Mouse (Mus musculus): Measurements from ENCODE around the gene 1700016H13Rik. TPM values are rescaled to one million over a fixed set of nuclear protein-coding genes. Genes with fewer than 3 reads are reported as not detected.

Gene 1700016H13Rik
- polyA plus RNA-seq, 1 experiment from 2014 or later = not detected

GRCm38 (mm10) chr5:103624831-103625230 is 31.0 kb downstream of the 1700016H13Rik start:
- no peaks in the 10 kb centered on the region for H3K9me3 ChIP-seq (replicated peaks)
- no peaks in the 10 kb centered on the region for H3K27me3 ChIP-seq (replicated peaks)
- H3K9ac ChIP-seq = no peak overlapping the region
- H3K4me1 ChIP-seq = no peaks in the 10 kb centered on the region
- no peaks in the 10 kb centered on the region for H3K36me3 ChIP-seq
- 65% methylated on average over 5 of the region's 5 CpGs for WGBS (ENCODE audit: insufficient replicate concordance)
- no peak overlapping the region for H3K4me3 ChIP-seq
- no peak overlapping the region for H3K27ac ChIP-seq
- H3K4me2 ChIP-seq = no peak overlapping the region
- no peak for ATAC-seq

GRCm38 (mm10) chr5:103622321-103622720 is 33.5 kb downstream of the 1700016H13Rik start:
- no peak for ATAC-seq
- Histone ChIP-seq H3K36me3 (no peaks in the 10 kb centered on the region), H3K9ac (no peak overlapping the region), H3K4me1 (no peaks in the 10 kb centered on the region), H3K27me3 (replicated peaks) (no peaks in the 10 kb centered on the region), H3K4me3 (no peak overlapping the region), H3K9me3 (replicated peaks) (no peaks in the 10 kb centered on the region), H3K4me2 (no peak overlapping the region), H3K27ac (no peak overlapping the region)
- WGBS (ENCODE audit: insufficient replicate concordance) = 68% methylated on average over 5 of the region's 5 CpGs

DNA sequence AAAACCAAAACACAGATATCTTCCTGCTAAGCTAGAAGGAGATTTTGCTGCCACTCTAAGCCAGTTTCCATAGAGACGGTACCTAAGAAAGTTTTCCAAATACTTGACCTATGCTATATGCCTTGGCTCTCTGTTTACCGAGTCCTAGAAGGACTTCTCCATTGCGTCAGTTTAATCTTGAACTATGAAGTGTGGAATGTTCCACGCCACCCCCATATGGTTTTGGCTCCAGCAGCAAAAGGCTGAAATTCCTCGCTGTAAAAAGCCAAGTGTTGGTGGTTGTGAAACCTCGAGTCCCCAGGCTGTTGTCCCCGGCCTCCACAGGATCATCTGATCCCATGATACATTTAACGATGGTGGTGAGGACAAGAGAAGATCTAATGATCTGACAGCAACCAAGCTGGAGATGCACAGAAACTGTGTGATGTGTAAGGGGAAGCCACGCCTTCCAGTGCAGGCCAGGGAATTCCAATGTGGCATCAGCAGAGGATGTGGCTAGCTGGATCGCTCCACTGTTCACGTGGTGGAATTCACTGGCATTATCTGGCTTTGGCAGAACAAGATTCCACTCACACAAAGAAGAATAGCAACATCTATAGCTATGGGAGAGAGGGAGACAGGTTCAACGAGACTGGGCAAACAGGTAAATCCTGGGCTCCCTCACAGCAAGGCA is 35.4 kb downstream of the 1700016H13Rik start:
- 54% methylated on average over 12 of the region's 12 CpGs for WGBS (ENCODE audit: insufficient replicate concordance)

GRCm38 (mm10) chr5:103617191-103617590 is 38.6 kb downstream of the 1700016H13Rik start:
- WGBS (ENCODE audit: insufficient replicate concordance) = 66% methylated on average over 9 of the region's 9 CpGs
- no peaks in the 10 kb centered on the region for H3K4me1 ChIP-seq
- no peak for ATAC-seq
- no peak overlapping the region for H3K4me2 ChIP-seq
- H3K9me3 ChIP-seq (replicated peaks) = no peaks in the 10 kb centered on the region
- H3K27ac ChIP-seq = no peak overlapping the region
- no peak overlapping the region for H3K9ac ChIP-seq
- no peaks in the 10 kb centered on the region for H3K27me3 ChIP-seq (replicated peaks)
- no peaks in the 10 kb centered on the region for H3K36me3 ChIP-seq
- no peak overlapping the region for H3K4me3 ChIP-seq

More for the DNA sequence above, 35.4 kb downstream of the 1700016H13Rik start:
- no peak for ATAC-seq
- no peak overlapping the region for H3K27ac ChIP-seq
- H3K9ac ChIP-seq = no peak overlapping the region
- H3K4me2 ChIP-seq = no peak overlapping the region
- no peaks in the 10 kb centered on the region for H3K36me3 ChIP-seq
- no peaks in the 10 kb centered on the region for H3K4me1 ChIP-seq
- no peaks in the 10 kb centered on the region for H3K9me3 ChIP-seq (replicated peaks)
- no peak overlapping the region for H3K4me3 ChIP-seq
- no peaks in the 10 kb centered on the region for H3K27me3 ChIP-seq (replicated peaks)

- Histone ChIP-seq H3K36me3 (no peaks in the 10 kb centered on the region), H3K27ac (no peak overlapping the region), H3K4me3 (no peak overlapping the region), H3K9me3 (replicated peaks) (no peaks in the 10 kb centered on the region), H3K27me3 (replicated peaks) (no peaks in the 10 kb centered on the region), H3K9ac (no peak overlapping the region), H3K4me1 (no peaks in the 10 kb centered on the region), H3K4me2 (no peak overlapping the region)
- no peak for ATAC-seq
- WGBS (ENCODE audit: insufficient replicate concordance) = 66% methylated on average over 7 of the region's 7 CpGs
Observed at GRCm38 (mm10) chr5:103614356-103614755, 41.5 kb downstream of the 1700016H13Rik start.

- Histone ChIP-seq H3K27me3 (replicated peaks) (no peaks in the 10 kb centered on the region), H3K4me1 (no peaks in the 10 kb centered on the region), H3K27ac (no peak overlapping the region), H3K9ac (no peak overlapping the region), H3K36me3 (no peaks in the 10 kb centered on the region), H3K4me3 (no peak overlapping the region), H3K4me2 (no peak overlapping the region), H3K9me3 (replicated peaks) (no peaks in the 10 kb centered on the region)
- 61% methylated on average over 7 of the region's 7 CpGs for WGBS (ENCODE audit: insufficient replicate concordance)
- no peak for ATAC-seq
Observed at GRCm38 (mm10) chr5:103612316-103612715, 43.5 kb downstream of the 1700016H13Rik start.

DNA sequence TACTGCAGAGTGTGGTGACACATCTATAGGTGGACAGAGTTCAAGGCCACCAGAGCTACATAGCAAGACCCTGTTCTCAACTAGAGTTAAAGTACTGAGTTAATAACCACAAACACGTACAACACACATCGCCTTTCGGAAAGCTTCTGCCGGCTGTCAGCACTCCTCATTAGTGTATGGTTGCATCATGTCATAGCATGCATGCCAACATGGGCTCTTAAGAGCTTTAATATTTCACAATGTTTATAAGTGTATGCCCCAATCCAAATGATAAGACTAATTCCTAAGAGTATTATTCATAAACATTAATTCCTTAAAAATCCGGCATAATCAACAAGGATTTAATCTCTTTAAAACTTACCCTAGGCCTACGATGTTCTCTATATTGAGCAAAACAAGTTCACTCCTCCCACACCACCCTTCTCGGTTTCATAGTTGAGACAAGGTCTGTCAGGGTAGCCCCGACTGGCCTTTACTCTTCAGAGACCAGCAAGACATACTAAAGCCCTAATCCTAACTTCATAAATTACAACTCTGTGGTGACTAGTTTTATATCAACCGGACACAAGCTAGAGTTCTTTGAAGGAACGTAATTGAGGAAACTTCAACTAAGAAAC is 44.8 kb downstream of the 1700016H13Rik start:
- H3K9me3 ChIP-seq (replicated peaks) = no peaks in the 10 kb centered on the region
- no peak for ATAC-seq
- 73% methylated on average over 10 of the region's 10 CpGs for WGBS (ENCODE audit: insufficient replicate concordance)
- H3K4me1 ChIP-seq = no peaks in the 10 kb centered on the region
- no peaks in the 10 kb centered on the region for H3K36me3 ChIP-seq
- 0 out of 2 replicates have a peak, but pooled peaks cover 4% of the 10 kb centered on the region for H3K27me3 ChIP-seq (replicated peaks)
- no peak overlapping the region for H3K4me3 ChIP-seq
- H3K27ac ChIP-seq = no peak overlapping the region
- H3K9ac ChIP-seq = no peak overlapping the region
- H3K4me2 ChIP-seq = no peak overlapping the region

- no peaks in the 10 kb centered on the region for H3K36me3 ChIP-seq
- H3K9ac ChIP-seq = no peak overlapping the region
- no peaks in the 10 kb centered on the region for H3K9me3 ChIP-seq (replicated peaks)
- H3K27me3 ChIP-seq (replicated peaks) = 0 out of 2 replicates have a peak, but pooled peaks cover 4% of the 10 kb centered on the region
- no peak overlapping the region for H3K27ac ChIP-seq
- no peaks in the 10 kb centered on the region for H3K4me1 ChIP-seq
- no peak overlapping the region for H3K4me2 ChIP-seq
- ATAC-seq = no peak
- no peak overlapping the region for H3K4me3 ChIP-seq
- 56% methylated on average over 5 of the region's 5 CpGs for WGBS (ENCODE audit: insufficient replicate concordance)
Observed at GRCm38 (mm10) chr5:103610148-103610547, 45.7 kb downstream of the 1700016H13Rik start.

DNA sequence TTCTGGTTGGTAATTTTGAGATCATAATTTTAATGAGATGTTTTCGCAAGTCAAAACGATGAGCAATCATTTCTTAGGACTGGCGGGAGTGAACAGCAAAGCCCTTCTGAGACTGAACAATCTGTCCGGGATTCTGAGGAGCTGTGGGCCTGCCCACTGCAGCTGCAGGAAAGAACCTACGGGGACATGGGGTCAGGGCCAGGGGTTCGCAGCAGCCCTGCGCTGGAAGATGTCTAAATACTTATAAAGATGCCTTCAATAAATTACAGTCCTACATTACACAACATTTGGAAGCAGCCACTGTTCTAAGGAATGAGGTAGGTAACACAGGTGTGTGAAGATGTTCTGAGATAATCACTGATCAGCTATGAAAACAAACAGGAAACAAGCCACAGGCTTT is 50.1 kb downstream of the 1700016H13Rik start:
- H3K4me3 ChIP-seq = no peak overlapping the region
- H3K27ac ChIP-seq = no peak overlapping the region
- 68% methylated on average over 7 of the region's 7 CpGs for WGBS (ENCODE audit: insufficient replicate concordance)
- H3K36me3 ChIP-seq = no peaks in the 10 kb centered on the region
- H3K4me2 ChIP-seq = no peak overlapping the region
- H3K27me3 ChIP-seq (replicated peaks) = 0 out of 2 replicates have a peak, but pooled peaks cover 4% of the 10 kb centered on the region
- no peak overlapping the region for H3K9ac ChIP-seq
- ATAC-seq = no peak
- H3K4me1 ChIP-seq = no peaks in the 10 kb centered on the region
- H3K9me3 ChIP-seq (replicated peaks) = no peaks in the 10 kb centered on the region

DNA sequence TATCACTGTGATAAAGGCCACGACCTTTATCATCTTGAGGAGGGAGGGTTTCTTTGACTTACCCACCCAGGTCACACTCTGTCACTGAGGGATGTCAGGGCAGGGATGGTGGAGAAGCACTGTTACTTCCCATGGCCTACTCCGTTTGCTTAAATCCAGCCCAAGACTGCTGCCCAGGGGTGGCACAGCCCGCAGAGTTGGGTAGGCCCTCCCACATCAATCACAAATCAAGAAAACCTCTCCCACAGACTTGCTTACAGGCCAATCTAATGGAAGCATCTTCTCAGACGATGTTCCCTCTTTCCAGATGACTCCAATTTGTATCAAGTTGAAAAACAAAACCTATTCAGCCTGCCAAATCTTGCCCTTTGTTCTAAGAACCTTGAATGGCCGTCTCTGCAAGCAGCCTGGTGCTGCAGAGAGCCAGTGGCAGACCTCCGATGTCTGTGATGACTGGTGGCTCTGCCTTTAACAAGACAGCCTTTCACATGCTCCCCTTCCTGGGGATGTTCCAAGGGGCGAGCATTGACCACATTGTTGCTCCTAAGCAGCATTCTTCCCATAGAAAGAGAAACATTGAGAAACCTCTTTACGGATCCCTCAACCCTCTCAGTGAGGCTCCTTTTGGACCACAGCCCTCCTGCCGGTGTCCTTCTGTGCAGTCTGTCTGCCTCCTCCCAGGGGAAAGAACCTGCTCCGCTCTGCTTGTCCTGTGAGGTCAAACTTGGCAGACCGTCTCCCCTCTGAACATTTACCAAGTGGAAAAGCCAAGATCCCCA is 52.5 kb downstream of the 1700016H13Rik start:
- Histone ChIP-seq H3K4me2 (no peak overlapping the region), H3K9ac (no peak overlapping the region), H3K36me3 (no peaks in the 10 kb centered on the region), H3K4me3 (no peak overlapping the region), H3K27me3 (replicated peaks) (0 out of 2 replicates have a peak, but pooled peaks cover 4% of the 10 kb centered on the region), H3K27ac (no peak overlapping the region), H3K4me1 (no peaks in the 10 kb centered on the region), H3K9me3 (replicated peaks) (no peaks in the 10 kb centered on the region)
- ATAC-seq = no peak
- 64% methylated on average over 11 of the region's 11 CpGs for WGBS (ENCODE audit: insufficient replicate concordance)

DNA sequence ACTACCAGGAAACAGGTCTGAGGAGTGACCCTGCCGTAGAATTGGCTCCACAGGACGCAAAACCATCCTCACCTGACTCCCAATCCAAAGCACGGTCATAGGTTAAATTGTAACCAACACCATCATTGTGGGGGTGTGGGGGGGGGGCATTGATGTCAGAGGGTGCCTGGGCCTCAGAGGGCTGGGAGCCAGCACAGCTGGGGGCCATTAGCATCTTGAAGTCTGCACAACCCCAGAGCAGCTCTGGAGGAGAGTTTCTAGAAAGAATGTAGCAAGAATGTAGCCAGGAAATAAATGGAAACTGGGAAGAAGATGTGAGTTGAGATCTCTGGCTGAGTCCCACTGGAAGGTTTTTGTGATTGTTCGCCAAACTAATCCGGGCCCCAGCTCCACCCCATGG is 56.9 kb downstream of the 1700016H13Rik start:
- peaks cover 10% of the 10 kb centered on the region; the same call in 1 of the 2 replicates for H3K4me1 ChIP-seq
- no peak overlapping the region for H3K4me3 ChIP-seq
- H3K27ac ChIP-seq = no peak overlapping the region
- ATAC-seq = no peak
- no peak overlapping the region for H3K9ac ChIP-seq
- 72% methylated on average over 5 of the region's 5 CpGs for WGBS (ENCODE audit: insufficient replicate concordance)
- H3K9me3 ChIP-seq (replicated peaks) = no peaks in the 10 kb centered on the region
- no peaks in the 10 kb centered on the region for H3K36me3 ChIP-seq
- H3K4me2 ChIP-seq = no peak overlapping the region
- H3K27me3 ChIP-seq (replicated peaks) = no peaks in the 10 kb centered on the region

DNA sequence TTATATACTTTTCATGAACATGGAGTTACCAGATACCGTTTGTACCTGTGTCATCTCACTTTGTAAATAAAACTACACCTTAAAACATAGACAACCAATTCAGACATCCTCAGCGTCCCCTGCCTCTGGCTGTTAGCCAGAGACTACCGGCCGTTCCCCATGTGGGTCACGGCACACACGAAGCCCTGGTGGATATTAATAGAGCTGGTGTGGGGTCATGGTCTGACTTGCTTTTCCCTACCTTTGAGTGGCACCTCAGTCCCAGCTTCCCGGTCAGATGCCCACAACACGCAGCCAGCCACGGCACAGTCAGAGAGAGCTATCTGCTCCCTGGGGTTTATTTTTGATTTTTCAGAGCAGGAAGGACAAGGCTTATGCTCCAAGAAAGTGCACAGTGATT is 57.5 kb downstream of the 1700016H13Rik start:
- Histone ChIP-seq H3K27ac (no peak overlapping the region), H3K9ac (no peak overlapping the region), H3K9me3 (replicated peaks) (no peaks in the 10 kb centered on the region), H3K4me3 (no peak overlapping the region), H3K4me2 (no peak overlapping the region), H3K4me1 (peaks cover 10% of the 10 kb centered on the region; the same call in 1 of the 2 replicates), H3K27me3 (replicated peaks) (no peaks in the 10 kb centered on the region), H3K36me3 (no peaks in the 10 kb centered on the region)
- no peak for ATAC-seq
- WGBS (ENCODE audit: insufficient replicate concordance) = 77% methylated on average over 9 of the region's 9 CpGs
